Mouse (Mus musculus): ENCODE data around the gene Slc35f5. TPM values are rescaled to one million over a fixed set of nuclear protein-coding genes. Genes with fewer than 3 reads are reported as not detected.
A peak's percentile ranks its signal among the peaks of the same experiment; 100 is the strongest.
"Not testable (repeated sequence)": the region's sequence is repeated elsewhere in the genome, so short reads cannot be mapped to it uniquely, and the experiment has no call there.

The Slc35f5 gene
- polyA plus RNA-seq, 1 experiment from 2014 or later: 26.6 TPM

GRCm38 (mm10) chr1:125526666-125527004 lies 33.8 kb upstream of the Slc35f5 start:
- Histone ChIP-seq H3K4me3 (ENCODE audit: low read depth, low read length) (no peak overlapping the region), H3K4me2 (ENCODE audit: low read depth, low read length) (no peak overlapping the region), H3K4me1 (ENCODE audit: insufficient read depth) (0 out of 2 replicates have a peak, but pooled peaks cover 4% of the 10 kb centered on the region), H3K36me3 (replicated peaks; ENCODE audit: insufficient read depth, low read length) (no peaks in the 10 kb centered on the region), H3K27me3 (ENCODE audit: insufficient read depth, low read length) (no peaks in the 10 kb centered on the region), H3K9me3 (ENCODE audit: low read length) (no peaks in the 10 kb centered on the region), H3K27ac (ENCODE audit: low read depth) (no peak overlapping the region), H3K9ac (replicated peaks) (no peak overlapping the region)
- ATAC-seq: no peak
- WGBS (ENCODE audit: insufficient replicate concordance): 88% methylated on average over 1 of the region's 1 CpGs
- TF ChIP-seq CTCF (IDR thresholded peaks at IDR 0.05; ENCODE audit: low read depth) (no peak), EP300 (IDR thresholded peaks at IDR 0.05; ENCODE audit: low read depth) (no peak)
- DNase-seq: no peak

- TF ChIP-seq EP300 (IDR thresholded peaks at IDR 0.05; ENCODE audit: low read depth) (no peak), CTCF (IDR thresholded peaks at IDR 0.05; ENCODE audit: low read depth) (no peak)
- H3K9ac ChIP-seq (replicated peaks): no peak overlapping the region
- no peak overlapping the region for H3K4me2 ChIP-seq (ENCODE audit: low read depth, low read length)
- H3K9me3 ChIP-seq (ENCODE audit: low read length): no peaks in the 10 kb centered on the region
- no peak overlapping the region for H3K27ac ChIP-seq (ENCODE audit: low read depth)
- 52% methylated on average over 3 of the region's 3 CpGs for WGBS (ENCODE audit: insufficient replicate concordance)
- no peak for DNase-seq
- H3K4me1 ChIP-seq (ENCODE audit: insufficient read depth): 0 out of 2 replicates have a peak, but pooled peaks cover 4% of the 10 kb centered on the region
- H3K4me3 ChIP-seq (ENCODE audit: low read depth, low read length): no peak overlapping the region
- H3K36me3 ChIP-seq (replicated peaks; ENCODE audit: insufficient read depth, low read length): no peaks in the 10 kb centered on the region
- H3K27me3 ChIP-seq (ENCODE audit: insufficient read depth, low read length): no peaks in the 10 kb centered on the region
- ATAC-seq: no peak
These were observed 33.0 kb upstream of the Slc35f5 start for GRCm38 (mm10) chr1:125527364-125527763.

- peak overlapping the region; percentile 46 for H3K27ac ChIP-seq (ENCODE audit: low read depth)
- H3K4me1 ChIP-seq (ENCODE audit: insufficient read depth); H3K4me3 ChIP-seq (ENCODE audit: low read depth, low read length); H3K9me3 ChIP-seq (ENCODE audit: low read length); DNase-seq; H3K9ac ChIP-seq (replicated peaks); H3K27me3 ChIP-seq (ENCODE audit: insufficient read depth, low read length); H3K4me2 ChIP-seq (ENCODE audit: low read depth, low read length); H3K36me3 ChIP-seq (replicated peaks; ENCODE audit: insufficient read depth, low read length): not testable (repeated sequence)
- WGBS (ENCODE audit: insufficient replicate concordance): 67% methylated on average over 10 of the region's 10 CpGs
- peak; percentile 27; the same call in 1 of the 2 replicates for ATAC-seq
These were observed 27.0 kb upstream of the Slc35f5 start for GRCm38 (mm10) chr1:125533180-125533912.

- TF ChIP-seq EP300 (IDR thresholded peaks at IDR 0.05; ENCODE audit: low read depth) (no peak), CTCF (IDR thresholded peaks at IDR 0.05; ENCODE audit: low read depth) (no peak)
- Histone ChIP-seq H3K4me3 (ENCODE audit: low read depth, low read length) (no peak overlapping the region), H3K27me3 (ENCODE audit: insufficient read depth, low read length) (no peaks in the 10 kb centered on the region), H3K36me3 (replicated peaks; ENCODE audit: insufficient read depth, low read length) (no peaks in the 10 kb centered on the region), H3K9ac (replicated peaks) (no peak overlapping the region), H3K27ac (ENCODE audit: low read depth) (no peak overlapping the region), H3K4me2 (ENCODE audit: low read depth, low read length) (no peak overlapping the region), H3K9me3 (ENCODE audit: low read length) (no peaks in the 10 kb centered on the region), H3K4me1 (ENCODE audit: insufficient read depth) (no peaks in the 10 kb centered on the region)
- WGBS (ENCODE audit: insufficient replicate concordance): 84% methylated on average over 2 of the region's 2 CpGs
- ATAC-seq (no peak), DNase-seq (no peak)
These were observed 23.3 kb upstream of the Slc35f5 start for GRCm38 (mm10) chr1:125537131-125537530.

- no peak overlapping the region for H3K4me2 ChIP-seq (ENCODE audit: low read depth, low read length)
- H3K27ac ChIP-seq (ENCODE audit: low read depth): no peak overlapping the region
- H3K4me1 ChIP-seq (ENCODE audit: insufficient read depth): no peaks in the 10 kb centered on the region
- no peaks in the 10 kb centered on the region for H3K27me3 ChIP-seq (ENCODE audit: insufficient read depth, low read length)
- no peaks in the 10 kb centered on the region for H3K36me3 ChIP-seq (replicated peaks; ENCODE audit: insufficient read depth, low read length)
- no peak for ATAC-seq
- no peak for TF ChIP-seq EP300 (IDR thresholded peaks at IDR 0.05; ENCODE audit: low read depth)
- no peak for TF ChIP-seq CTCF (IDR thresholded peaks at IDR 0.05; ENCODE audit: low read depth)
- H3K4me3 ChIP-seq (ENCODE audit: low read depth, low read length): no peak overlapping the region
- WGBS (ENCODE audit: insufficient replicate concordance): 66% methylated on average over 8 of the region's 8 CpGs
- H3K9me3 ChIP-seq (ENCODE audit: low read length): no peaks in the 10 kb centered on the region
- no peak for DNase-seq
- no peak overlapping the region for H3K9ac ChIP-seq (replicated peaks)
These were observed 22.6 kb upstream of the Slc35f5 start for GRCm38 (mm10) chr1:125537776-125538175.

GRCm38 (mm10) chr1:125539312-125539711 lies 21.1 kb upstream of the Slc35f5 start:
- no peak overlapping the region for H3K27ac ChIP-seq (ENCODE audit: low read depth)
- ATAC-seq (no peak), DNase-seq (no peak)
- H3K27me3 ChIP-seq (ENCODE audit: insufficient read depth, low read length): no peaks in the 10 kb centered on the region
- TF ChIP-seq CTCF (IDR thresholded peaks at IDR 0.05; ENCODE audit: low read depth): no peak
- TF ChIP-seq EP300 (IDR thresholded peaks at IDR 0.05; ENCODE audit: low read depth): no peak
- 70% methylated on average over 2 of the region's 2 CpGs for WGBS (ENCODE audit: insufficient replicate concordance)
- H3K4me3 ChIP-seq (ENCODE audit: low read depth, low read length): no peak overlapping the region
- no peaks in the 10 kb centered on the region for H3K4me1 ChIP-seq (ENCODE audit: insufficient read depth)
- H3K9me3 ChIP-seq (ENCODE audit: low read length): no peaks in the 10 kb centered on the region
- H3K36me3 ChIP-seq (replicated peaks; ENCODE audit: insufficient read depth, low read length): no peaks in the 10 kb centered on the region
- H3K9ac ChIP-seq (replicated peaks): no peak overlapping the region
- H3K4me2 ChIP-seq (ENCODE audit: low read depth, low read length): no peak overlapping the region
